Mouse (Mus musculus): Measurements from ENCODE around the gene Tmprss7. TPM values are rescaled to one million over a fixed set of nuclear protein-coding genes. Genes with fewer than 3 reads are reported as not detected.
A peak's percentile ranks its signal among the peaks of the same experiment; 100 is the strongest.

The Tmprss7 gene
- polyA plus RNA-seq, 1 experiment from 2014 or later: 0.31 TPM

- H3K9me3 ChIP-seq: peaks cover 9% of the 10 kb centered on the region; the same call in 1 of the 2 replicates
- no peak overlapping the region for H3K27ac ChIP-seq
- 87% methylated on average over 5 of the region's 5 CpGs for WGBS
- H3K27me3 ChIP-seq (ENCODE audit: poor library complexity, severe bottlenecking): no peaks in the 10 kb centered on the region
- no peaks in the 10 kb centered on the region for H3K4me1 ChIP-seq
- peaks cover 94% of the 10 kb centered on the region for H3K36me3 ChIP-seq (replicated peaks)
- DNase-seq (ENCODE audit: extremely low spot score, low spot score): no peak
- no peak overlapping the region for H3K4me3 ChIP-seq
These were observed 21.2 kb upstream of the Tmprss7 start for GRCm38 (mm10) chr16:45714489-45715150.

DNA sequence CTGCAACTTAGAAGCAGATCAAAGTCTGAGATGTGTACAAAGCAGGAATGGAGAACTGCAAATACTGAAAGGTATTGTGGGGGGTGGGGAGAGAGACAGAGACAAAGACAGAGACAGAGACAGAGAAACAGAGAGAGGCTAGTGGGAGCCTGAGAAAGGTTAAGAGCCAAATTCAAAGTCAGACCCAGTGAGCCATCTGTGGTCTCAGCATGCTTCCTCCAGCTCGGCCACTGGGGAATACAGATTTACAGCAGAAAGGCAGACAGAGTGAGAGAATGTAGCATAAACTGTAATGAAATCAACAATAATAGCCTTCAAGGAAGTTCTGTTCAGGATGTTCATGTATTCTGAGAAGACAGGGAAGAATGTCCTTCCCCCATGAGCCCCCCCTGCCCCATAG lies 20.4 kb upstream of the Tmprss7 start:
- WGBS: 91% methylated on average over 1 of the region's 1 CpGs
- Histone ChIP-seq H3K4me3 (no peak overlapping the region), H3K27me3 (ENCODE audit: poor library complexity, severe bottlenecking) (no peaks in the 10 kb centered on the region), H3K9me3 (peaks cover 9% of the 10 kb centered on the region; the same call in 1 of the 2 replicates), H3K27ac (no peak overlapping the region), H3K4me1 (no peaks in the 10 kb centered on the region), H3K36me3 (replicated peaks) (peaks cover 92% of the 10 kb centered on the region)
- DNase-seq (ENCODE audit: extremely low spot score, low spot score): no peak

- H3K9me3 ChIP-seq: peaks cover 9% of the 10 kb centered on the region; the same call in 1 of the 2 replicates
- DNase-seq (ENCODE audit: extremely low spot score, low spot score): no peak
- no peak overlapping the region for H3K4me3 ChIP-seq
- 94% methylated on average over 5 of the region's 5 CpGs for WGBS
- H3K27ac ChIP-seq: no peak overlapping the region
- no peaks in the 10 kb centered on the region for H3K4me1 ChIP-seq
- H3K27me3 ChIP-seq (ENCODE audit: poor library complexity, severe bottlenecking): no peaks in the 10 kb centered on the region
- H3K36me3 ChIP-seq (replicated peaks): peaks cover 86% of the 10 kb centered on the region
These were observed 19.8 kb upstream of the Tmprss7 start for GRCm38 (mm10) chr16:45713261-45713660.

DNA sequence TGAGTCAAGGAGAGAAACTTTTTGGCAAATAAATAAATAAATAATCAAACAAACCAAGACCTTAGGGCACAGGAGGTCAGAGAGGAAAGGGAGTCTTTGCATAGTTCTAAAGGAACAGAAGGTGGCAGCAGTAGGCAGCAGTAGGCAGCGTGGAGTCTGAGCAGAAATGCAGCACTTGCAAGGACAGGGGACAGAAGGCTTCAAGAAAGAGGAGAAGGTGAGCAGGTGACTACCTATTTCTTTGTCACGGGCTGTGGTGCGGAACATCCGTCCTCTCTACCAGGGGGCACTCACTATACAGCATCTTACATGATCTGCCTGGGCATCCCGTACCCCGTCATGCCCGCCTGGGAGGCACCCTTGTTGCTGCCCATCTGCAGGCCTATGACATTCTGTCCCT lies 17.8 kb upstream of the Tmprss7 start:
- no peak overlapping the region for H3K4me3 ChIP-seq
- WGBS: 72% methylated on average over 7 of the region's 7 CpGs
- no peaks in the 10 kb centered on the region for H3K4me1 ChIP-seq
- H3K27me3 ChIP-seq (ENCODE audit: poor library complexity, severe bottlenecking): no peaks in the 10 kb centered on the region
- H3K27ac ChIP-seq: no peak overlapping the region
- DNase-seq (ENCODE audit: extremely low spot score, low spot score): no peak
- peaks cover 8% of the 10 kb centered on the region; the same call in 1 of the 2 replicates for H3K9me3 ChIP-seq
- H3K36me3 ChIP-seq (replicated peaks): peaks cover 66% of the 10 kb centered on the region

DNA sequence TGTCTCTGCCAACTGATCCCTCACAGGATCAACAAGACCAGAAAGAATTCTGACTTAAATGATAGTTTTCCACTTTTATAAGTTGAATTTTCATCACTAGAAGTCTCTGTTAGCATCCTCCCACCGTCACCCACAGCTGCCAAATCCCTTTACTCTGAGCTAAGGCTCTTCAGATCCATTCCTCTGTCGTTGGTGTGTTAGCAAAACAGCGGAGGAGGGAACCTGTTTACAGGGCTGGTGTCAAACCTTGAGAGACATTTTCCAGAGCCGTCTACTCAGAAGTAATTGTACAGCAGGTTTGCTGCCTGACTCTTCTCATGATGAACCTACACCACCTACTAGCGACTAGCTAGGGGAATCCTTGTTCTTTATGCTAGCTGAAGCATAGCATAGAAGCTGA lies 5.8 kb upstream of the Tmprss7 start:
- DNase-seq (ENCODE audit: extremely low spot score, low spot score): no peak
- H3K27ac ChIP-seq: no peak overlapping the region
- H3K36me3 ChIP-seq (replicated peaks): no peaks in the 10 kb centered on the region; the same call in 1 of the 2 replicates
- H3K4me1 ChIP-seq: peaks cover 6% of the 10 kb centered on the region; the same call in 1 of the 2 replicates
- WGBS: 80% methylated on average over 5 of the region's 5 CpGs
- H3K27me3 ChIP-seq (ENCODE audit: poor library complexity, severe bottlenecking): no peaks in the 10 kb centered on the region
- no peak overlapping the region for H3K4me3 ChIP-seq
- H3K9me3 ChIP-seq: no peaks in the 10 kb centered on the region

DNA sequence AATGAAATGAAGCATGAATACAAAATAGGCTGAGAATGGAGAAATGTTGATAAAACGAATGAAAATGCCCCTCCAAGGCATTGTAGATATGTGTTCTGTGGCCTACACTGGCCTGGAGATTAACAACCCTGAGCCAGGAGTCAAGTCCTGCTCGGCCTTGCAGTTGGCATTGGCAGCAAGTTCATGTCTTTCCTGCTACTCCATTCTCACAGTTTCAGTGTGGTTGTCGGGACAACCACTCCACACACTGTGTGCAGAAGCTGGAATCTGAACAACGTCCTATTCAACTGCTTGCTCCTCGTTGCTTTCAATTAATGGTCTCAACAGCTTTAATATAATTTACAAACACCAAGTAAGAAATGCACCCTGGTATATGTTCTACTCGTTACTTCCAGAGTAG lies 4.5 kb upstream of the Tmprss7 start:
- H3K4me3 ChIP-seq: no peak overlapping the region
- H3K36me3 ChIP-seq (replicated peaks): no peaks in the 10 kb centered on the region
- no peaks in the 10 kb centered on the region for H3K27me3 ChIP-seq (ENCODE audit: poor library complexity, severe bottlenecking)
- H3K9me3 ChIP-seq: no peaks in the 10 kb centered on the region
- H3K27ac ChIP-seq: no peak overlapping the region
- peaks cover 6% of the 10 kb centered on the region; the same call in 1 of the 2 replicates for H3K4me1 ChIP-seq
- DNase-seq (ENCODE audit: extremely low spot score, low spot score): no peak
- 83% methylated on average over 6 of the region's 6 CpGs for WGBS

DNA sequence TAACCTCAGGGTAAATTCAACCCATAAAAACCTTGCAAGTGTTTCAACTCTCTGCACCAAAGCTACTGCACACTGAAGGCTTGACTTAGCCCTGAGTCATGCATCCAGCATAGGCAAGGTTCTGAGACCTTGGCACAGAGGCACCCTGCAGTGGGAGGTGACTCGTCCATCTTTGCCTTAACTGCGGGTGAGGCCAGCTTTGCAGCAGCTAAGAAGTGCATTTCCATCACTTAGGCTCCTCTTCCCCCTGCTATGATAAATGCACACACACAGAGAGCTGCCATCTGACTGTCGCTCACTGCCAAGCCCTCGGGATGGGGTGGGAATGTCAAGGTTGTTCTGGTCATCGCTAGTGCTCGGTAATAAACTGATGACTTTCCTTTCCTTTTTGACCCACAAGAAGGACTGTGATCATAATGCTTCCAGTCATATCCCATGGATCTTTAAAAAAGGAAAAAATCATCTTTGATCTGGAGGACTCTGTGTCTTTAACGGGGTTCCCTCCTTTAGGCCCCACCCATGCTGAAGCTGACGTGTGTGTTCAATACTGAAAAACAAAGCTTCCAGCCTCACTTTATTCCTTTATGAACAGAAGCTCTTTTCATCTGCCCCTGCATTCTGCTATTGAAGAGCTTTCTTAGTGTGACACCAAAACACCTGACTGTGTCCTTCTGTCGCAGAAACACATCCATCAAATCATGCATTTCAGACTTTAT lies 2.1 kb upstream of the Tmprss7 start:
- H3K36me3 ChIP-seq (replicated peaks): no peaks in the 10 kb centered on the region
- no peak overlapping the region for H3K4me3 ChIP-seq
- H3K4me1 ChIP-seq: peaks cover 9% of the 10 kb centered on the region
- no peaks in the 10 kb centered on the region for H3K9me3 ChIP-seq
- DNase-seq (ENCODE audit: extremely low spot score, low spot score): no peak
- H3K27me3 ChIP-seq (ENCODE audit: poor library complexity, severe bottlenecking): no peaks in the 10 kb centered on the region
- H3K27ac ChIP-seq: no peak overlapping the region
- 87% methylated on average over 9 of the region's 9 CpGs for WGBS

DNA sequence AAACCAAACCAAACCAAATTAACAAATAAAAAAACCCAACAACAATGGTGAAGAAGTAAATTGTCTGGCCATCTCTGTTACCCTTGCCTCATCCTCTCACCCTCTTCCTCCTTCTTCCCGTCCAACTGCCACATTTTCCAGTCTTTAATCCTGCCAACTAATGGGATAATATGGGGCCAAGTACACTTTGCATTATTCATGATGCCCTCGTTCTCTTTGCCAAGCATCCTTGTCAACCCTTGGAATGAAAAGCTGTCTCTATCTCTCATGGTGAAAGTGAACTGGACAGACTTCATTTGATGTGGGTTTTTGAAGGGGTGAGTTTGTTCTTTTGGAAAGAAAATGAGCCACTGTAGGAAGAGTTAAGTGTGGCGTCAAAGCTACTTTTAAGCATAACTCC lies 607 bp downstream of the Tmprss7 start:
- H3K4me1 ChIP-seq: peaks cover 15% of the 10 kb centered on the region
- H3K27ac ChIP-seq: no peak overlapping the region
- H3K36me3 ChIP-seq (replicated peaks): no peaks in the 10 kb centered on the region
- no peaks in the 10 kb centered on the region for H3K9me3 ChIP-seq
- H3K27me3 ChIP-seq (ENCODE audit: poor library complexity, severe bottlenecking): no peaks in the 10 kb centered on the region
- WGBS: 81% methylated on average over 3 of the region's 3 CpGs
- DNase-seq (ENCODE audit: extremely low spot score, low spot score): no peak
- no peak overlapping the region for H3K4me3 ChIP-seq

DNA sequence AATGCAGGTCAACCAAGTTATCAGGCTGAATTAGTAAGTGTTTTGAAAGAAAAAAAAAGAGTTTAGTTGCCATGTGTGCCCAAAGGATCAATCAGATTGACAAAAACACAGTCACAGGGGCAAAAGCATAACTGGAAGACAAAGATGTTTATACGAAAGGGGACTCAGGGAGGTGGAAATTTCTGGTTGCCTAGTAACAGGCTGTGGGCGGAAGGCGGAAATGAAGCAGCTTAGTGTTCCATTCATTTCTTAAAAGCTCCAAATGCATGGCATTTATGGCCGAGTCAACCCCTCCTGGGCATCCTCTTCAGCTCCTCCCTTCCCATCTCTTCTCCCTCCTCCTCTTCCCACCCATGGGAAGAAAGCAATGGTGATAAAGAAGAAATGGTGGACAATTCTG lies 3.3 kb downstream of the Tmprss7 start:
- 25% methylated on average over 4 of the region's 4 CpGs for WGBS
- peak overlapping the region; percentile 57; the same call in 1 of the 2 replicates for H3K27ac ChIP-seq
- no peaks in the 10 kb centered on the region for H3K9me3 ChIP-seq
- no peaks in the 10 kb centered on the region for H3K36me3 ChIP-seq (replicated peaks)
- peak; percentile 23 for DNase-seq (ENCODE audit: extremely low spot score, low spot score)
- H3K4me3 ChIP-seq: no peak overlapping the region
- H3K4me1 ChIP-seq: peaks cover 12% of the 10 kb centered on the region
- no peaks in the 10 kb centered on the region for H3K27me3 ChIP-seq (ENCODE audit: poor library complexity, severe bottlenecking)

DNA sequence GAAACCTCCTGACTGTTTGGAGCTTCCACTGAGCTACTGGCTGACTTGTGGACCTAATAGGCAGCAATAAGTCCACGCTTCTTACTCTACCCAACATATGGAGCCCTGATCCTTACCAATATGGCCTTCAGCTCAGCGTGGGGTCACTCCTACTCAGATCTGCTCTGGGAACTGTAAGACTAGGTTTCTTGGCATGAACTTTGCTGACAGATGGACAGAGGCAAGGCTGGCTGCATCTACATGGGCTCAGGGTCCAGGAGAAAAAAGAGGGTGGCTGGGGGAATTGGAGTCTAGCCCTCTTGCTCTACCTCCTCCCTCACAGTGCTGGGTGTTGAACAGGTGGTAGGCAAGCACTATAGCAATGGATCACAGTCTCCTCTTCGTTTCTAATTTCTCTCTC lies 6.6 kb downstream of the Tmprss7 start:
- 83% methylated on average over 3 of the region's 3 CpGs for WGBS
- no peaks in the 10 kb centered on the region for H3K27me3 ChIP-seq (ENCODE audit: poor library complexity, severe bottlenecking)
- no peak overlapping the region for H3K27ac ChIP-seq
- peaks cover 12% of the 10 kb centered on the region for H3K4me1 ChIP-seq
- no peaks in the 10 kb centered on the region for H3K9me3 ChIP-seq
- no peaks in the 10 kb centered on the region for H3K36me3 ChIP-seq (replicated peaks)
- H3K4me3 ChIP-seq: no peak overlapping the region
- DNase-seq (ENCODE audit: extremely low spot score, low spot score): no peak

DNA sequence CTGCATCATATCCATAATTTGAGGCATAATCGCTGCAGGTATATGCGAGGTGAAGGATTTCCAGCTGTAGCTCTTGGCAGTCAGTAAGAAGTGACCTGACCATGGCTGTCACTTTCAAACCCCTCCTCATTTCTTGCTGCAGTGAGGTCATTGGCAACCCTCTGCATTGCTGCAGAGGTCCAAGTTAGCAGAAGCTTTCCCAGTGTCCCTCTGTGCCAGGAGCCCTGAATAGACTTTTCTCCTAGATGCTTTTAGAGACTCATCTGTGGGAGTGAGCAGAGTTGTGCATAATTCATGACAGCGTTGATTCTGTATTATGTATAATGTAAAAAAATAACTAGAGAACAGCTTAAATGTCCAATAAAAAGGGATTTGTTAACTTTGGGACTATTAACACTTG lies 8.2 kb downstream of the Tmprss7 start:
- no peaks in the 10 kb centered on the region for H3K27me3 ChIP-seq (ENCODE audit: poor library complexity, severe bottlenecking)
- no peaks in the 10 kb centered on the region for H3K9me3 ChIP-seq
- H3K36me3 ChIP-seq (replicated peaks): no peaks in the 10 kb centered on the region
- no peak overlapping the region for H3K27ac ChIP-seq
- 69% methylated on average over 3 of the region's 3 CpGs for WGBS
- DNase-seq (ENCODE audit: extremely low spot score, low spot score): no peak
- H3K4me1 ChIP-seq: peaks cover 6% of the 10 kb centered on the region
- H3K4me3 ChIP-seq: no peak overlapping the region

GRCm38 (mm10) chr16:45684815-45685214 lies 8.6 kb downstream of the Tmprss7 start:
- no peaks in the 10 kb centered on the region for H3K36me3 ChIP-seq (replicated peaks)
- no peak overlapping the region for H3K27ac ChIP-seq
- WGBS: 16% methylated on average over 8 of the region's 8 CpGs
- H3K4me3 ChIP-seq: no peak overlapping the region
- no peaks in the 10 kb centered on the region for H3K9me3 ChIP-seq
- DNase-seq (ENCODE audit: extremely low spot score, low spot score): peak; percentile 73
- no peaks in the 10 kb centered on the region for H3K27me3 ChIP-seq (ENCODE audit: poor library complexity, severe bottlenecking)
- H3K4me1 ChIP-seq: peaks cover 1% of the 10 kb centered on the region

DNA sequence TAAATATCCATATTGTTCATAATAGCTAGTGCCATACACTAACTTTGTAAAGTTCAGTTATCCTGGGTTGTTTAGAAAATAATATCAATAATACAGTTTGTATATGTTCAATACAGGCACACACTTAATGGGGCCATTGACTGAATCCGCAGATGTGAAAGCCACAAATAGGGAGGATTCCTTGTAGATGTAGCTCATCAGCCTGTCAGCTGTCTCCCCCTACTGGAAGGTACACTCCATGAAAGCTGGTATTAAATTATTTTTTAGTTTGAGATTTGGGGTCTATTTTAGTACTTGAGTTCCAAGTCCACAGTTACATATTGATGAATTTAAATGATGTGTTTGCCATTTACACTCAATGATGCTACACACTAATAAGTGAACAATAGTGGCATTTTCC lies 17.0 kb downstream of the Tmprss7 start:
- 50% methylated on average over 1 of the region's 1 CpGs for WGBS
- H3K4me1 ChIP-seq: no peaks in the 10 kb centered on the region
- H3K36me3 ChIP-seq (replicated peaks): no peaks in the 10 kb centered on the region
- H3K27ac ChIP-seq: no peak overlapping the region
- DNase-seq (ENCODE audit: extremely low spot score, low spot score): no peak
- no peaks in the 10 kb centered on the region for H3K9me3 ChIP-seq
- no peak overlapping the region for H3K4me3 ChIP-seq
- H3K27me3 ChIP-seq (ENCODE audit: poor library complexity, severe bottlenecking): no peaks in the 10 kb centered on the region

Data from forebrain, embryonic 10.5 days (tissue).